Mouse (Mus musculus): ENCODE data around the gene Ndufs1. TPM values are rescaled to one million over a fixed set of nuclear protein-coding genes. Genes with fewer than 3 reads are reported as not detected.

The Ndufs1 gene
- 67.4 TPM for polyA plus RNA-seq (2014; fragmentation: Illumina TruSeq; extraction: RNeasy Lipid Tissue Mini Kit (QIAGEN cat#74804); ENCODE audit: low read depth, low replicate concordance)

DNA sequence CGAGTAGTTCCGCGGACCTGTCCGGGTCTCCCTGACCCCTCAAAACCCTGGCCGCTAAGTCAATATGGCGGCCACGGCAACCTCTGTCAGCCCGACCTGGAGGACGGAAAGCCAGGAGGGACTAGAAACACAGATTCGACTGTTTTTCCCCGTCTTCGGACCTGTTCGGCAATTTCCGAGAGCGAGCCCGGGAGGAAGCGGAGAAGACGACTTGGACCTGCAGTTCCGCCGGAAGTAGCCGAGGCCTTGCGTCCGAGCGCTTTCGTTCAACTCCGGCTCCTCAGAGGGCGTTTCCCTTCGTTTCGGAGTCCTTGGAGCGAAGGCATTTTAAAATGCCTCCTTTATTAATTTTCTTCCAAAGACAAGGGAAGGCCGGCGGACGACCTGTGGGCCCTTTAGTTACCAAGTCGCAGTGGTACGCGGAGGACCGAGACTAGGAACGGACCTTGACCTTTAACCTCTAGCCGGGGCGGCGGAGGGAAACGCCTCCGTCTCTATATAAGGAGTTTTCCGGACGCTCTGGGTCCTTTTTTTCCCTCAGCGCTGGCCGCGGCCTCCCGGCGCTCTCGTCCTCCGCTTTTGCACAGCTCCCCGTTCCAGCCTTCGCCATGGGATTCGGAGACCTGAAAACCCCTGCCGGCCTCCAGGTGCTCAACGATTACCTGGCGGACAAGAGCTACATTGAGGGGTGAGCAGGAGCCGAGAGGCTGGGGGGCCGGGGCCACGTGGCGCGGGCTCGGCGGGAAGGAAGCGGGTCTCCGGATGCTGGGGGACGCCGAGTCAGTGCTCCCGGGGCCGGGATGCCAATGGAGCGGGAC, at the start of gene Ndufs1, which contains the start of gene Eef1b2:
Gene Ndufs1, minus strand, starts transcription at position 230 of the 818 bp plus-strand sequence.
Gene Eef1b2, plus strand, starts transcription at position 222 of the 818 bp plus-strand sequence.

DNA sequence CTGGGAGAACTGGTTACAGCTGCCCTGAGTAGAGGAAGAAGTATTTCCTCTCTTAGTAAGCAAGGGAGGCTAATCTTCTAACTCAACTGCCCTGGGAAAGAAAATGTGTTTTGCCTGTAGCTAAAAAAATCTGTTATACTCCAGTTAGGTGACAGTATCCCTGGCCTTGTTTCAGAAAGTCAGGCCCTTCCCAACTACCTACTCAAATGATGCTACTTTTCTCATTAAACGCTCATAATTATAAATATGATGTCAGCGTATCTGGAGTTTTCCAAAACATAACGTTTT, 37.6 kb upstream of the Ndufs1 start, which contains the start of gene Gpr1:
Gene Gpr1, minus strand, starts transcription at position 273 of the 288 bp plus-strand sequence.

GRCm38 (mm10) chr1:63114136-63114781, 62.4 kb downstream of the Ndufs1 start, which contains the start of gene Ino80d:
Ino80d (minus strand) TSS chr1:63114667.

Other genes with a start within 250 kb of the Ndufs1 start
- 5.9 TPM for gene Ino80d, start 62.2 kb downstream of the Ndufs1 start, polyA plus RNA-seq (2014; fragmentation: Illumina TruSeq; extraction: RNeasy Lipid Tissue Mini Kit (QIAGEN cat#74804); ENCODE audit: low read depth, low replicate concordance)
- gene Eef1b2, start within 50 bp of the Ndufs1 start, polyA plus RNA-seq (2014; fragmentation: Illumina TruSeq; extraction: RNeasy Lipid Tissue Mini Kit (QIAGEN cat#74804); ENCODE audit: low read depth, low replicate concordance), result 832 TPM
- gene Gpr1, start 37.7 kb upstream of the Ndufs1 start, polyA plus RNA-seq (2014; fragmentation: Illumina TruSeq; extraction: RNeasy Lipid Tissue Mini Kit (QIAGEN cat#74804); ENCODE audit: low read depth, low replicate concordance), result 0.46 TPM
- gene Zdbf2, start 96.4 kb upstream of the Ndufs1 start, polyA plus RNA-seq (2014; fragmentation: Illumina TruSeq; extraction: RNeasy Lipid Tissue Mini Kit (QIAGEN cat#74804); ENCODE audit: low read depth, low replicate concordance), result 0.72 TPM

Data from adipose tissue, adult 10 weeks (tissue).